Mouse (Mus musculus) embryonic facial prominence, embryonic 10.5 days (tissue): ENCODE results near the gene Otog. TPM values are rescaled to one million over a fixed set of nuclear protein-coding genes. Genes with fewer than 3 reads are reported as not detected.

ENCODE experiments used
- DNase-seq: peaks from one replicate; pipeline ENCODE4 v3.0.0-alpha.2; 2017; ENCODE audit warnings: low spot score
- H3K27ac ChIP-seq: fragments of 300-500 bp; sonication (generic); replicated peaks from 2 replicates; pipeline ENCODE4 v1.5.1; 2016; ENCODE audit warnings: mild to moderate bottlenecking
- H3K27me3 ChIP-seq: fragments of 300-500 bp; sonication (generic); replicated peaks from 2 replicates; pipeline ENCODE4 v1.6.1; 2016; ENCODE audit warnings: low read depth, mild to moderate bottlenecking; ENCODE audit not compliant: poor library complexity, severe bottlenecking
- H3K36me3 ChIP-seq: fragments of 300-500 bp; sonication (generic); replicated peaks from 2 replicates; pipeline ENCODE4 v1.6.1; 2016; ENCODE audit warnings: mild to moderate bottlenecking, moderate library complexity
- H3K4me1 ChIP-seq: fragments of 300-500 bp; sonication (generic); 2 replicates; pipeline ENCODE4 v1.6.1; 2016
- H3K4me3 ChIP-seq: fragments of 300-500 bp; sonication (generic); 2 replicates; pipeline ENCODE4 v1.5.1; 2016; ENCODE audit warnings: mild to moderate bottlenecking, moderate library complexity
- H3K9me3 ChIP-seq: fragments of 300-500 bp; sonication (generic); 2 replicates; pipeline ENCODE4 v1.6.1; 2016; ENCODE audit warnings: mild to moderate bottlenecking
- WGBS: fragments of 180-500 bp; shearing (Covaris S2); methylation state at CpG from one replicate; pipeline ENCODE4 v1.1.7; 2016; 5-methylcytosine and 5-hydroxymethylcytosine counted together
- polyA plus RNA-seq: library from polyadenylated mRNA; unstranded; fragments of >200 nt; fragmentation: Nextera tagmentation; extraction: Ambion mirVana; gene quantifications from 2 replicates; pipeline ENCODE4 v1.2.1, GENCODE M21; 2016

The Otog gene
- polyA plus RNA-seq, 1 experiment from 2014 or later: 0.14 TPM

- Histone ChIP-seq H3K27ac (no peak overlapping the region), H3K4me3 (no peak overlapping the region), H3K9me3 (no peaks in the 10 kb centered on the region), H3K36me3 (no peaks in the 10 kb centered on the region), H3K4me1 (peaks cover 35% of the 10 kb centered on the region), H3K27me3 (peaks cover 17% of the 10 kb centered on the region; the same call in 1 of the 2 replicates)
- 74% methylated on average over 18 of the region's 18 CpGs for WGBS
- no peak for DNase-seq
Measured at GRCm38 (mm10) chr7:46235948-46236347, 4.8 kb upstream of the Otog start.

- H3K27me3 ChIP-seq: peaks cover 17% of the 10 kb centered on the region; the same call in 1 of the 2 replicates
- peaks cover 35% of the 10 kb centered on the region for H3K4me1 ChIP-seq
- DNase-seq: no peak
- no peaks in the 10 kb centered on the region for H3K36me3 ChIP-seq
- no peaks in the 10 kb centered on the region for H3K9me3 ChIP-seq
- H3K27ac ChIP-seq: no peak overlapping the region
- WGBS: 81% methylated on average over 15 of the region's 15 CpGs
- H3K4me3 ChIP-seq: no peak overlapping the region
Measured at GRCm38 (mm10) chr7:46236363-46236762, 4.4 kb upstream of the Otog start.

GRCm38 (mm10) chr7:46237192-46237591 lies 3.6 kb upstream of the Otog start:
- no peaks in the 10 kb centered on the region for H3K9me3 ChIP-seq
- H3K27ac ChIP-seq: 0 out of 2 replicates have a peak overlapping the region, but pooled peaks have one; percentile 19
- 64% methylated on average over 7 of the region's 7 CpGs for WGBS
- peaks cover 35% of the 10 kb centered on the region for H3K4me1 ChIP-seq
- peaks cover 17% of the 10 kb centered on the region; the same call in 1 of the 2 replicates for H3K27me3 ChIP-seq
- no peak overlapping the region for H3K4me3 ChIP-seq
- no peaks in the 10 kb centered on the region for H3K36me3 ChIP-seq
- no peak for DNase-seq

- peak within 1 kb of the TSS; percentile 19; the same call in 1 of the 2 replicates for H3K27ac ChIP-seq
- H3K36me3 ChIP-seq: no peaks in the 10 kb centered on the region
- no peaks in the 10 kb centered on the region for H3K9me3 ChIP-seq
- DNase-seq: peak; percentile 39
- 16% methylated on average over 10 of the region's 10 CpGs for WGBS
- H3K4me1 ChIP-seq: peaks cover 35% of the 10 kb centered on the region
- H3K4me3 ChIP-seq: no peak within 1 kb of the TSS
- H3K27me3 ChIP-seq: peaks cover 17% of the 10 kb centered on the region; the same call in 1 of the 2 replicates
Measured at GRCm38 (mm10) chr7:46238346-46238745, 2.4 kb upstream of the Otog start, which contains the start of gene Ush1c. Gene Ush1c (minus strand): TSS chr7:46238503.

GRCm38 (mm10) chr7:46240091-46240490 lies 696 bp upstream of the Otog start:
- Histone ChIP-seq H3K9me3 (no peaks in the 10 kb centered on the region), H3K36me3 (no peaks in the 10 kb centered on the region), H3K27me3 (peaks cover 17% of the 10 kb centered on the region; the same call in 1 of the 2 replicates), H3K27ac (peak overlapping the region; percentile 30; the same call in 1 of the 2 replicates), H3K4me1 (peaks cover 35% of the 10 kb centered on the region), H3K4me3 (no peak overlapping the region)
- DNase-seq: no peak
- 91% methylated on average over 4 of the region's 4 CpGs for WGBS

- Histone ChIP-seq H3K4me3 (no peak overlapping the region), H3K36me3 (no peaks in the 10 kb centered on the region), H3K27me3 (no peaks in the 10 kb centered on the region), H3K4me1 (no peaks in the 10 kb centered on the region), H3K27ac (no peak overlapping the region), H3K9me3 (no peaks in the 10 kb centered on the region)
- DNase-seq: no peak
Measured at GRCm38 (mm10) chr7:46246876-46247275, 6.1 kb downstream of the Otog start.

GRCm38 (mm10) chr7:46247606-46248005 lies 6.8 kb downstream of the Otog start:
- WGBS: 87% methylated on average over 3 of the region's 3 CpGs
- H3K9me3 ChIP-seq: no peaks in the 10 kb centered on the region
- DNase-seq: no peak
- no peak overlapping the region for H3K4me3 ChIP-seq
- H3K36me3 ChIP-seq: no peaks in the 10 kb centered on the region
- H3K4me1 ChIP-seq: no peaks in the 10 kb centered on the region
- H3K27me3 ChIP-seq: no peaks in the 10 kb centered on the region
- no peak overlapping the region for H3K27ac ChIP-seq

- H3K9me3 ChIP-seq: no peaks in the 10 kb centered on the region
- peaks cover 12% of the 10 kb centered on the region for H3K4me1 ChIP-seq
- H3K27me3 ChIP-seq: no peaks in the 10 kb centered on the region
- 79% methylated on average over 4 of the region's 4 CpGs for WGBS
- no peak overlapping the region for H3K4me3 ChIP-seq
- H3K36me3 ChIP-seq: no peaks in the 10 kb centered on the region
- H3K27ac ChIP-seq: no peak overlapping the region
- no peak for DNase-seq
Measured at GRCm38 (mm10) chr7:46251841-46252240, 11.1 kb downstream of the Otog start.

- no peaks in the 10 kb centered on the region for H3K4me1 ChIP-seq
- H3K4me3 ChIP-seq: no peak overlapping the region
- DNase-seq: no peak
- H3K9me3 ChIP-seq: no peaks in the 10 kb centered on the region
- no peak overlapping the region for H3K27ac ChIP-seq
- WGBS: 65% methylated on average over 5 of the region's 5 CpGs
- H3K36me3 ChIP-seq: no peaks in the 10 kb centered on the region
- peaks cover 9% of the 10 kb centered on the region; the same call in 1 of the 2 replicates for H3K27me3 ChIP-seq
Measured at GRCm38 (mm10) chr7:46276156-46276555, 35.4 kb downstream of the Otog start.

- no peaks in the 10 kb centered on the region for H3K4me1 ChIP-seq
- 22% methylated on average over 6 of the region's 6 CpGs for WGBS
- no peak overlapping the region for H3K4me3 ChIP-seq
- no peaks in the 10 kb centered on the region for H3K36me3 ChIP-seq
- peaks cover 29% of the 10 kb centered on the region for H3K27me3 ChIP-seq
- H3K9me3 ChIP-seq: no peaks in the 10 kb centered on the region
- peak; percentile 65 for DNase-seq
- H3K27ac ChIP-seq: no peak overlapping the region
Measured at GRCm38 (mm10) chr7:46279946-46280345, 39.2 kb downstream of the Otog start.

- DNase-seq: no peak
- peaks cover 33% of the 10 kb centered on the region for H3K27me3 ChIP-seq
- no peaks in the 10 kb centered on the region for H3K36me3 ChIP-seq
- H3K27ac ChIP-seq: no peak overlapping the region
- no peaks in the 10 kb centered on the region for H3K4me1 ChIP-seq
- no peak overlapping the region for H3K4me3 ChIP-seq
- H3K9me3 ChIP-seq: no peaks in the 10 kb centered on the region
Measured at GRCm38 (mm10) chr7:46280896-46281295, 40.1 kb downstream of the Otog start.

- Histone ChIP-seq H3K9me3 (no peaks in the 10 kb centered on the region), H3K27ac (no peak overlapping the region), H3K4me3 (no peak overlapping the region), H3K27me3 (peaks cover 41% of the 10 kb centered on the region), H3K36me3 (no peaks in the 10 kb centered on the region), H3K4me1 (peaks cover 3% of the 10 kb centered on the region; the same call in 1 of the 2 replicates)
- WGBS: 67% methylated on average over 7 of the region's 7 CpGs
- no peak for DNase-seq
Measured at GRCm38 (mm10) chr7:46282276-46282675, 41.5 kb downstream of the Otog start.

GRCm38 (mm10) chr7:46283681-46284080 lies 42.9 kb downstream of the Otog start:
- Histone ChIP-seq H3K4me3 (no peak overlapping the region), H3K27me3 (peaks cover 51% of the 10 kb centered on the region), H3K27ac (no peak overlapping the region), H3K4me1 (peaks cover 4% of the 10 kb centered on the region; the same call in 1 of the 2 replicates), H3K9me3 (no peaks in the 10 kb centered on the region), H3K36me3 (no peaks in the 10 kb centered on the region)
- 87% methylated on average over 10 of the region's 10 CpGs for WGBS
- DNase-seq: no peak
